Mouse (Mus musculus): ENCODE measurements around the gene Zfp661.

- no peak for TF ChIP-seq GATA1 (IDR thresholded peaks at IDR 0.05; ENCODE audit: low read length)
- TF ChIP-seq TAL1 (IDR thresholded peaks at IDR 0.05; ENCODE audit: low read length): no peak
Observed at GRCm38 (mm10) chr2:127627354-127627753, 40.5 kb upstream of the Zfp661 start.

Data from erythroblast, embryonic 14.5 days (primary cell).